16 mouse cellular contexts compared by ENCODE assay signal in genomic region chr8:19908841-19909321, GRCm38 (mm10). TPM values are rescaled to one million over a fixed set of nuclear protein-coding genes. Genes with fewer than 3 reads are reported as not detected.
DNase-seq lines count a peak whose midpoint lies in the region; TF ChIP-seq lines count a peak whose summit lies in the region.
"Not testable (repeated sequence)": the region's sequence is repeated elsewhere in the genome, so short reads cannot be mapped to it uniquely, and the experiment has no call there.
"Had no signal": no experiment of that assay in that cellular context is flagged by ENCODE, and none has a peak within 500 bp of the region (broad histone marks: within the 10 kb centered on the region; RNA-seq: fewer than 3 reads in every experiment).

No protein-coding gene starts in this region.

- H3K27me3 ChIP-seq in heart, adult 2 months (ENCODE audit: control insufficient read depth, insufficient read depth, low read length); kidney, adult 2 months (replicated peaks; ENCODE audit: control insufficient read depth, insufficient read depth, low read length): not testable (repeated sequence)

- H3K4me3 ChIP-seq in heart, adult 2 months; kidney, adult 2 months (ENCODE audit: insufficient read depth, low read depth, low read length): not testable (repeated sequence)

- DNase-seq in adrenal gland, adult 18-20 months (ENCODE audit: low spot score in 2 of 2), result peak; percentile 5 to 18
- peak; percentile 23 for DNase-seq in heart, adult 2 months
- peak; percentile 20 for DNase-seq in kidney, adult 2 months
- DNase-seq in lung, postnatal 4 days, result peak; percentile 13 to 32
- DNase-seq in right cerebral cortex, postnatal 10 days (ENCODE audit: low spot score in 2 of 2), result peak; percentile 14 to 18
- DNase-seq in urinary bladder, adult 2 months (ENCODE audit: low spot score), result peak; percentile 41

- not testable (repeated sequence) for H3K27ac ChIP-seq in heart, adult 2 months; kidney, adult 2 months (ENCODE audit: insufficient read depth, low read depth, low read length)

- H3K4me1 ChIP-seq in heart, adult 2 months (ENCODE audit: control insufficient read depth, insufficient read depth, low read length); kidney, adult 2 months (ENCODE audit: control insufficient read depth, insufficient read depth, low read length): not testable (repeated sequence)

- not testable (repeated sequence) for TF ChIP-seq EP300 in heart, adult 2 months (IDR thresholded peaks at IDR 0.05; ENCODE audit: insufficient read depth, low read depth, low read length)

- intact Hi-C loops in heart, adult 2 months (cut with DNase I), result not testable (repeated sequence)

- not testable (repeated sequence) for H3K79me2 ChIP-seq in heart, adult 2 months (replicated peaks; ENCODE audit: control insufficient read depth, insufficient read depth, low read length)

- TF ChIP-seq CTCF in heart, adult 2 months (IDR thresholded peaks at IDR 0.05); kidney, adult 2 months (conservative IDR thresholded peaks at IDR 0.05; ENCODE audit: insufficient read depth, insufficient read length, low read depth, low read length): not testable (repeated sequence)

- not testable (repeated sequence) for TF ChIP-seq POLR2A in heart, adult 2 months (IDR thresholded peaks at IDR 0.05; ENCODE audit: insufficient read depth, low read depth, low read length); kidney, adult 2 months (IDR thresholded peaks at IDR 0.05; ENCODE audit: low read depth, low read length)

- H3K9ac ChIP-seq in heart, adult 2 months (ENCODE audit: low read depth, low read length), result not testable (repeated sequence)

- H3K36me3 ChIP-seq in heart, adult 2 months (ENCODE audit: control insufficient read depth, insufficient read depth, low read length); kidney, adult 2 months (ENCODE audit: control insufficient read depth, insufficient read depth, low read length): not testable (repeated sequence)

- WGBS in heart, adult 2 months, result 63% methylated on average over 5 of the region's 6 CpGs
- 84% methylated on average over 5 of the region's 6 CpGs for WGBS in kidney, adult 2 months

RNA-seq across cellular contexts. Expression of gene Gm31371, which starts 5.7 kb away (rescaled TPM):
- under 1 TPM in 1 of 2 experiments, not detected in 1; 0.13 TPM for total RNA-seq in adrenal gland, adult 18-20 months (2021)
- not detected for total RNA-seq in heart, adult 2 months (2021)
- 0.08 and 0.09 TPM in 2 replicates for polyA plus RNA-seq in heart, adult 2 months (2012; rRNA removed)
- 0.05 and 0.22 TPM in 2 replicates for polyA plus RNA-seq in kidney, adult 2 months (2012; rRNA removed)
- not detected in 2 replicates for polyA plus RNA-seq in urinary bladder, adult 2 months (2012; rRNA removed)
- total RNA-seq: adrenal gland, postnatal 10 days; adrenal gland, postnatal 4 days; gastrocnemius, postnatal 36 days had no signal
- polyA plus RNA-seq: embryonic facial prominence, embryonic 12.5 days; forebrain, embryonic 11.5 days; forebrain, embryonic 15.5 days; heart, embryonic 12.5 days; heart, embryonic 16.5 days; hindbrain, embryonic 12.5 days; hindbrain, embryonic 16.5 days had no signal
